Mouse (Mus musculus) embryonic fibroblast, embryonic 13.5 days (primary cell): ENCODE data around the gene Nudcd3. TPM values are rescaled to one million over a fixed set of nuclear protein-coding genes. Genes with fewer than 3 reads are reported as not detected.
A peak's percentile ranks its signal among the peaks of the same experiment; 100 is the strongest.

Experiments
- H3K27ac ChIP-seq: 2 replicates; pipeline ENCODE4 v1.5.1; 2012; ENCODE audit warnings: low read length, control low read depth, inconsistent platforms; ENCODE audit not compliant: insufficient read depth
- H3K4me1 ChIP-seq: 2 replicates; pipeline ENCODE4 v1.6.1; 2011; ENCODE audit warnings: low read length; ENCODE audit not compliant: control insufficient read depth, insufficient read depth
- H3K4me3 ChIP-seq: 2 replicates; pipeline ENCODE4 v1.5.1; 2011; ENCODE audit warnings: mild to moderate bottlenecking, control low read depth, low read length; ENCODE audit not compliant: insufficient read depth
- CTCF ChIP-seq: IDR thresholded peaks from 2 replicates; pipeline ENCODE4 v1.5.1; 2011; ENCODE audit warnings: mild to moderate bottlenecking, control low read depth, low read length, moderate library complexity, borderline replicate concordance; ENCODE audit not compliant: insufficient read depth
- POLR2A ChIP-seq: IDR thresholded peaks from 2 replicates; pipeline ENCODE4 v1.6.1; 2011; ENCODE audit warnings: low read depth, mild to moderate bottlenecking, control low read depth, low read length, moderate library complexity
- polyA plus RNA-seq: library from polyadenylated mRNA; stranded (reverse); fragments of >200 nt; gene quantifications from 2 replicates; pipeline ENCODE4 v1.2.4, GENCODE M21; 2011; ENCODE audit warnings: low read depth; ENCODE audit not compliant: missing spikeins, insufficient read length

Nudcd3 gene
- polyA plus RNA-seq, 1 experiment = 40.5 TPM

GRCm38 (mm10) chr11:6163062-6163461 lies 37.2 kb downstream of the Nudcd3 start:
- no peak overlapping the region for H3K4me3 ChIP-seq
- H3K27ac ChIP-seq = no peak overlapping the region
- TF ChIP-seq POLR2A (no peak), CTCF (no peak)
- H3K4me1 ChIP-seq = 0 out of 2 replicates have a peak, but pooled peaks cover 4% of the 10 kb centered on the region

GRCm38 (mm10) chr11:6161549-6161948 lies 38.7 kb downstream of the Nudcd3 start:
- 0 out of 2 replicates have a peak, but pooled peaks cover 4% of the 10 kb centered on the region for H3K4me1 ChIP-seq
- H3K4me3 ChIP-seq = no peak overlapping the region
- no peak overlapping the region for H3K27ac ChIP-seq
- TF ChIP-seq POLR2A (no peak), CTCF (no peak)

GRCm38 (mm10) chr11:6160663-6161271 lies 39.4 kb downstream of the Nudcd3 start:
- Histone ChIP-seq H3K4me3 (no peak overlapping the region), H3K4me1 (0 out of 2 replicates have a peak, but pooled peaks cover 4% of the 10 kb centered on the region), H3K27ac (peak overlapping the region; percentile 42; the same call in 1 of the 2 replicates)
- TF ChIP-seq POLR2A (no peak), CTCF (no peak)

- Histone ChIP-seq H3K27ac (peak overlapping the region; percentile 42; the same call in 1 of the 2 replicates), H3K4me1 (0 out of 2 replicates have a peak, but pooled peaks cover 6% of the 10 kb centered on the region), H3K4me3 (no peak overlapping the region)
- TF ChIP-seq CTCF (no peak), POLR2A (no peak)
Measured at GRCm38 (mm10) chr11:6159704-6160275, 40.4 kb downstream of the Nudcd3 start.

GRCm38 (mm10) chr11:6158515-6158914 lies 41.7 kb downstream of the Nudcd3 start:
- H3K4me1 ChIP-seq = 0 out of 2 replicates have a peak, but pooled peaks cover 8% of the 10 kb centered on the region
- TF ChIP-seq CTCF (no peak), POLR2A (no peak)
- no peak overlapping the region for H3K27ac ChIP-seq
- no peak overlapping the region for H3K4me3 ChIP-seq

GRCm38 (mm10) chr11:6157119-6157518 lies 43.1 kb downstream of the Nudcd3 start:
- Histone ChIP-seq H3K27ac (no peak overlapping the region), H3K4me1 (0 out of 2 replicates have a peak, but pooled peaks cover 8% of the 10 kb centered on the region), H3K4me3 (no peak overlapping the region)
- TF ChIP-seq CTCF (no peak), POLR2A (no peak)

GRCm38 (mm10) chr11:6156651-6157050 lies 43.6 kb downstream of the Nudcd3 start:
- TF ChIP-seq CTCF = no peak
- no peak for TF ChIP-seq POLR2A
- Histone ChIP-seq H3K27ac (no peak overlapping the region), H3K4me3 (no peak overlapping the region), H3K4me1 (0 out of 2 replicates have a peak, but pooled peaks cover 8% of the 10 kb centered on the region)

- Histone ChIP-seq H3K4me3 (no peak overlapping the region), H3K4me1 (0 out of 2 replicates have a peak, but pooled peaks cover 4% of the 10 kb centered on the region), H3K27ac (no peak overlapping the region)
- TF ChIP-seq POLR2A = no peak
- no peak for TF ChIP-seq CTCF
Measured at GRCm38 (mm10) chr11:6154211-6154701, 46.0 kb downstream of the Nudcd3 start.

- no peak for TF ChIP-seq POLR2A
- H3K4me1 ChIP-seq = 0 out of 2 replicates have a peak, but pooled peaks cover 4% of the 10 kb centered on the region
- no peak overlapping the region for H3K27ac ChIP-seq
Measured at GRCm38 (mm10) chr11:6152864-6153263, 47.4 kb downstream of the Nudcd3 start.

More at GRCm38 (mm10) chr11:6152864-6153263, 47.4 kb downstream of the Nudcd3 start:
- H3K4me3 ChIP-seq = no peak overlapping the region
